Comparison of ENCODE assay signal across 8 mouse cellular contexts in genomic region chr4:156203413-156204131, GRCm38 (mm10). TPM values are rescaled to one million over a fixed set of nuclear protein-coding genes. Genes with fewer than 3 reads are reported as not detected.
DNase-seq lines count a peak whose midpoint lies in the region; ATAC-seq and TF ChIP-seq lines count a peak whose summit lies in the region.

No protein-coding gene starts in this region.

- H3K27me3 ChIP-seq in forebrain, embryonic 11.5 days (ENCODE audit: control insufficient read depth, insufficient read depth, low read length), result no peaks in the 10 kb centered on the region
- H3K27me3 ChIP-seq in intestine, postnatal 0 days (replicated peaks; ENCODE audit: control insufficient read depth, insufficient read depth, low read length), result peaks cover 25% of the 10 kb centered on the region

- H3K9me3 ChIP-seq in forebrain, embryonic 11.5 days (ENCODE audit: control insufficient read depth, low read length), result no peaks in the 10 kb centered on the region
- H3K9me3 ChIP-seq in intestine, postnatal 0 days (ENCODE audit: control insufficient read depth), result no peaks in the 10 kb centered on the region

- peak; percentile 36 to 42 for DNase-seq in heart, adult 18-20 months
- no peak for DNase-seq in heart, adult 8-10 months (ENCODE audit: low spot score)
- peak; percentile 70 for DNase-seq in ZHBTc4 (ENCODE audit: low read depth, low spot score)
- peak; percentile 68 for DNase-seq in forebrain, embryonic 11.5 days (ENCODE audit: low spot score)
- no peak for DNase-seq in right cerebral cortex, postnatal 10 days (ENCODE audit: low spot score in 2 of 2)
- no peak for DNase-seq in c-Kit-positive CD71-positive TER-119-positive erythroid progenitor cells, embryonic 14.5 days (ENCODE audit: low spot score)

- H3K36me3 ChIP-seq in forebrain, embryonic 11.5 days (ENCODE audit: control insufficient read depth, insufficient read depth, low read length), result no peaks in the 10 kb centered on the region
- H3K36me3 ChIP-seq in intestine, postnatal 0 days (ENCODE audit: control insufficient read depth, insufficient read depth), result no peaks in the 10 kb centered on the region

- peak overlapping the region; percentile 61 for H3K4me3 ChIP-seq in forebrain, embryonic 11.5 days (ENCODE audit: low read depth, low read length)
- H3K4me3 ChIP-seq in intestine, postnatal 0 days (ENCODE audit: low read depth, low read length), result peak overlapping the region; percentile 49

- no peak for TF ChIP-seq CTCF in intestine, postnatal 0 days (IDR thresholded peaks at IDR 0.05; ENCODE audit: low read depth)

- H3K4me1 ChIP-seq in forebrain, embryonic 11.5 days (replicated peaks; ENCODE audit: control insufficient read depth, insufficient read depth, low read length), result peaks cover 13% of the 10 kb centered on the region; the same call in 1 of the 2 replicates
- 0 out of 2 replicates have a peak, but pooled peaks cover 2% of the 10 kb centered on the region for H3K4me1 ChIP-seq in intestine, postnatal 0 days (replicated peaks; ENCODE audit: control insufficient read depth, insufficient read depth, low read length)

- WGBS in forebrain, embryonic 11.5 days, result under 1% methylated on average over 49 of the region's 49 CpGs
- WGBS in intestine, postnatal 0 days, result 1% methylated on average over 49 of the region's 49 CpGs

- peak overlapping the region; percentile 94 for H3K4me2 ChIP-seq in forebrain, embryonic 11.5 days (ENCODE audit: low read depth, low read length, severe bottlenecking)
- H3K4me2 ChIP-seq in intestine, postnatal 0 days (replicated peaks; ENCODE audit: low read depth), result peak overlapping the region; percentile 77

- peak overlapping the region; percentile 77 for H3K9ac ChIP-seq in forebrain, embryonic 11.5 days (ENCODE audit: low read length)
- H3K9ac ChIP-seq in intestine, postnatal 0 days (ENCODE audit: low read depth, low read length), result peak overlapping the region; percentile 47

- ATAC-seq in forebrain, embryonic 11.5 days (replicated peaks; ENCODE audit: low FRiP score), result peak; percentile 57
- no peak for ATAC-seq in intestine, postnatal 0 days
- 0 out of 2 replicates have a peak, but pooled peaks have one; percentile 6 for ATAC-seq in megakaryocyte-erythroid progenitor cell, adult 5-6 weeks (replicated peaks; ENCODE audit: low FRiP score, low TSS enrichment, poor library complexity, severe bottlenecking)

- peak overlapping the region; percentile 62 for H3K27ac ChIP-seq in forebrain, embryonic 11.5 days (ENCODE audit: low read depth, low read length)
- H3K27ac ChIP-seq in intestine, postnatal 0 days (ENCODE audit: low read depth, low read length), result 0 out of 2 replicates have a peak overlapping the region, but pooled peaks have one; percentile 35

RNA-seq across cellular contexts. Expression of gene AW011738, which starts 0.5 kb away (rescaled TPM):
- total RNA-seq in heart, adult 18-20 months (2021), result 10 to 100 TPM in 1 of 2 experiments, 1 to 10 TPM in 1; 9.5 to 11.6 TPM
- total RNA-seq in heart, adult 8-10 months (2022), result 10 to 100 TPM; 10.1 to 14.4 (median 12.2) TPM
- 2.0 and 2.3 TPM in 2 replicates for polyA plus RNA-seq in forebrain, embryonic 11.5 days (2014; fragmentation: Nextera tagmentation; extraction: Ambion mirVana)
- 0.85 and 0.93 TPM in 2 replicates for polyA plus RNA-seq in intestine, postnatal 0 days (2015; fragmentation: Nextera tagmentation; extraction: Ambion mirVana)
- total RNA-seq in megakaryocyte-erythroid progenitor cell, adult 5-6 weeks (2014; fragmentation: Nextera tagmentation), result 0.55 TPM in 1 of 2 replicates, not detected in the other
- total RNA-seq in megakaryocyte-erythroid progenitor cell, adult 5-6 weeks (2017), result 0.38 and 1.2 TPM in 2 replicates

RNA-seq across cellular contexts. Expression of gene Isg15, which starts 3.0 kb away (rescaled TPM):
- 1 to 10 TPM; 2.3 to 3.1 TPM for total RNA-seq in heart, adult 18-20 months (2021)
- total RNA-seq in heart, adult 8-10 months (2022), result 1 to 10 TPM; 1.7 to 2.8 (median 2.0) TPM
- polyA plus RNA-seq in forebrain, embryonic 11.5 days (2014; fragmentation: Nextera tagmentation; extraction: Ambion mirVana), result 0.35 and 0.37 TPM in 2 replicates
- polyA plus RNA-seq in intestine, postnatal 0 days (2015; fragmentation: Nextera tagmentation; extraction: Ambion mirVana), result 36.0 and 40.5 TPM in 2 replicates
- total RNA-seq in megakaryocyte-erythroid progenitor cell, adult 5-6 weeks (2014; fragmentation: Nextera tagmentation), result 0.66 and 3.4 TPM in 2 replicates
- 3.2 and 5.6 TPM in 2 replicates for total RNA-seq in megakaryocyte-erythroid progenitor cell, adult 5-6 weeks (2017)

RNA-seq across cellular contexts. Expression of gene Agrn, which starts 6.3 kb away (rescaled TPM):
- total RNA-seq in heart, adult 18-20 months (2021), result 10 to 100 TPM; 22.6 to 24.7 TPM
- total RNA-seq in heart, adult 8-10 months (2022), result 10 to 100 TPM; 21.0 to 27.6 (median 24.5) TPM
- polyA plus RNA-seq in forebrain, embryonic 11.5 days (2014; fragmentation: Nextera tagmentation; extraction: Ambion mirVana), result 97.0 and 108 TPM in 2 replicates
- polyA plus RNA-seq in intestine, postnatal 0 days (2015; fragmentation: Nextera tagmentation; extraction: Ambion mirVana), result 15.1 and 17.7 TPM in 2 replicates
- total RNA-seq in megakaryocyte-erythroid progenitor cell, adult 5-6 weeks (2014; fragmentation: Nextera tagmentation), result 7.8 and 8.9 TPM in 2 replicates
- 3.3 TPM in 2 replicates for total RNA-seq in megakaryocyte-erythroid progenitor cell, adult 5-6 weeks (2017)

RNA-seq across cellular contexts. Expression of gene Perm1, which starts 12.1 kb away (rescaled TPM):
- total RNA-seq in heart, adult 18-20 months (2021), result 100 to 1,000 TPM; 265 to 319 TPM
- total RNA-seq in heart, adult 8-10 months (2022), result 100 to 1,000 TPM; 327 to 378 (median 333) TPM
- polyA plus RNA-seq in forebrain, embryonic 11.5 days (2014; fragmentation: Nextera tagmentation; extraction: Ambion mirVana), result 1.4 and 1.6 TPM in 2 replicates
- 0.39 and 0.47 TPM in 2 replicates for polyA plus RNA-seq in intestine, postnatal 0 days (2015; fragmentation: Nextera tagmentation; extraction: Ambion mirVana)
- total RNA-seq in megakaryocyte-erythroid progenitor cell, adult 5-6 weeks (2014; fragmentation: Nextera tagmentation), result not detected in 2 replicates
- not detected in 2 replicates for total RNA-seq in megakaryocyte-erythroid progenitor cell, adult 5-6 weeks (2017)

RNA-seq across cellular contexts. Expression of gene Plekhn1, which starts 31.1 kb away (rescaled TPM):
- 10 to 100 TPM; 10.1 to 11.0 TPM for total RNA-seq in heart, adult 18-20 months (2021)
- total RNA-seq in heart, adult 8-10 months (2022), result 10 to 100 TPM in 3 of 4 experiments, 1 to 10 TPM in 1; 9.5 to 11.8 (median 10.9) TPM
- 26.7 and 27.2 TPM in 2 replicates for polyA plus RNA-seq in forebrain, embryonic 11.5 days (2014; fragmentation: Nextera tagmentation; extraction: Ambion mirVana)
- polyA plus RNA-seq in intestine, postnatal 0 days (2015; fragmentation: Nextera tagmentation; extraction: Ambion mirVana), result 8.3 and 8.6 TPM in 2 replicates
- 16.9 and 31.4 TPM in 2 replicates for total RNA-seq in megakaryocyte-erythroid progenitor cell, adult 5-6 weeks (2014; fragmentation: Nextera tagmentation)
- total RNA-seq in megakaryocyte-erythroid progenitor cell, adult 5-6 weeks (2017), result 8.7 and 11.7 TPM in 2 replicates

Comparison
In these comparisons a context has a peak if more than half of its experiments do, and no peak if none do; other contexts are left out.
1. DNase-seq: peak in heart, adult 18-20 months (2 of 2), ZHBTc4 (single experiment) and forebrain, embryonic 11.5 days (single experiment); none in heart, adult 8-10 months (single experiment), right cerebral cortex, postnatal 10 days (0 of 2) and c-Kit-positive CD71-positive TER-119-positive erythroid progenitor cells, embryonic 14.5 days (single experiment).
2. RNA of gene AW011738, which starts 0.5 kb away (total RNA-seq): 10.1 to 14.4 TPM in heart, adult 8-10 months and 9.5 to 11.6 TPM in heart, adult 18-20 months; 0.38 to 1.2 TPM in megakaryocyte-erythroid progenitor cell, adult 5-6 weeks; every median in the first group is over 4 times any median in the second.